Mouse (Mus musculus) brown adipose tissue, adult 24 weeks (tissue): ENCODE measurements around the gene Rgl3. TPM values are rescaled to one million over a fixed set of nuclear protein-coding genes. Genes with fewer than 3 reads are reported as not detected.

Experiments used
- H3K27ac ChIP-seq: fragments of 200-500 bp; replicated peaks from 2 replicates; pipeline ENCODE4 v1.5.1; 2012; ENCODE audit warnings: low read depth, mild to moderate bottlenecking, low read length
- H3K4me1 ChIP-seq: fragments of 200-500 bp; 2 replicates; pipeline ENCODE4 v1.6.1; 2012; ENCODE audit warnings: low read length, mixed read lengths; ENCODE audit not compliant: control insufficient read depth, insufficient read depth, insufficient read length
- H3K4me3 ChIP-seq: fragments of 200-500 bp; 2 replicates; pipeline ENCODE4 v1.5.1; 2012; ENCODE audit warnings: low read depth, mild to moderate bottlenecking, low read length, moderate library complexity; ENCODE audit not compliant: insufficient read depth
- polyA plus RNA-seq: library from polyadenylated mRNA; stranded (reverse); fragments of >200 nt; gene quantifications from 2 replicates; pipeline ENCODE4 v1.2.4, GENCODE M21; 2012; ENCODE audit not compliant: missing spikeins, insufficient read depth, insufficient read length

Rgl3 gene
- polyA plus RNA-seq, 1 experiment = 9.2 TPM

DNA sequence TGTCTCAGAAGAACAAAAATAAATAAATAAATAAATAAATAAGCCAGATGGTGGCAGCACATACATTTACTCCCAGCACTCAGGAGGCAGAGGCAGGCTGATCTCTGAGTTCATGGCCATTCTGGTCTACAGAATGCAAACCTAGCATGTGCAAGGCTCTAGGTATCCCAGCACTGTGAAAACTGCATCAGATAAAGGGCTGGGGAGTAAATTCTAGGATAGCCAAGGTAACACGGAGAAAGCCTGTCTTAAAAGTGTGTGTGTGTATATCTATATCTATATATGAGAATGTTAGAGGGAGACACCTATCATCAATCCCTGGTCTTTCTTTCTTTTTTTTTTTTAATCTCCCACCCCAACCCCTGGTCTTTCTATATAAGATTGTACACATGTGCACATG is 63.7 kb downstream of the Rgl3 start:
- H3K4me3 ChIP-seq = no peak overlapping the region
- peaks cover 11% of the 10 kb centered on the region for H3K4me1 ChIP-seq
- no peak overlapping the region for H3K27ac ChIP-seq

DNA sequence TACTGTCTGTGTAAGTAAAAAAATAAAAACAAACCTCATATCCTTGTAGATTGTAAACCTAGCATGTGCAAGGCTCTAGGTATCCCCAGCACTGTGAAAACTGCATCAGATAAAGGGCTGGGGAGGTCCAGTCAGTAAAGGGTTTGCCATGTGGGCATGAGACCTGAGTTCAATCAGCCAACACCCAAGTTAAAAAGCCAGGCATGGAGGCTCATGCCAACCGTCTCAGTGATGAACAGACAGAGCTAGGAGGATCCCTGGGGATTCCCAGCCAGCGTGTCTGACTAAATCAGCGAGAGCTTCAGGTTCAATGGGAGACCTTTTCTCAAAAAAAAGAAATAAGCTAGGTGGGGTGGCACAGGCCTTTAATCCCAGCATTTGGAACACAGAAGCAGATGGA is 64.2 kb downstream of the Rgl3 start:
- H3K27ac ChIP-seq = peak overlapping the region; percentile 16; the same call in 1 of the 2 replicates
- H3K4me3 ChIP-seq = no peak overlapping the region
- peaks cover 11% of the 10 kb centered on the region for H3K4me1 ChIP-seq

DNA sequence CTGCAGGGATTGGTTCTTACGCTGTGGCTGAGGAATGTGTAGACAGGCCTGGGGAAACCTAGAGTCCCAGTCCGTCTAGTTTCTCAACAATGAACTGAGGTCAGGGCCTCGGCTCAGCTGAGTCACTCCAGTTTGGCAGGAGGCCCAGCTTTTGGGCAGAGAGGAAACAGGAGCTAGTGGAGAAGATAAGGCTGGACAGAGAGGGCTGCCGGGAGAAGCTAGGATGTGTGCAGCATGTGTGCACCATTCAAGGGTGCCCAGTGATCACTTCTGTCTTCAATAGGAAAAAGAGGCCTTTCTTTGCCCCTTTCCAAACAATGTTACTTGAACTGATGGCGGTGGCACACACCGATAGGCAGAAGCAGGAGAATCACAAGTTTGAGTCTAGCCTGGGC is 65.2 kb downstream of the Rgl3 start:
- H3K4me3 ChIP-seq = no peak overlapping the region
- peaks cover 11% of the 10 kb centered on the region for H3K4me1 ChIP-seq
- H3K27ac ChIP-seq = peak overlapping the region; percentile 71

DNA sequence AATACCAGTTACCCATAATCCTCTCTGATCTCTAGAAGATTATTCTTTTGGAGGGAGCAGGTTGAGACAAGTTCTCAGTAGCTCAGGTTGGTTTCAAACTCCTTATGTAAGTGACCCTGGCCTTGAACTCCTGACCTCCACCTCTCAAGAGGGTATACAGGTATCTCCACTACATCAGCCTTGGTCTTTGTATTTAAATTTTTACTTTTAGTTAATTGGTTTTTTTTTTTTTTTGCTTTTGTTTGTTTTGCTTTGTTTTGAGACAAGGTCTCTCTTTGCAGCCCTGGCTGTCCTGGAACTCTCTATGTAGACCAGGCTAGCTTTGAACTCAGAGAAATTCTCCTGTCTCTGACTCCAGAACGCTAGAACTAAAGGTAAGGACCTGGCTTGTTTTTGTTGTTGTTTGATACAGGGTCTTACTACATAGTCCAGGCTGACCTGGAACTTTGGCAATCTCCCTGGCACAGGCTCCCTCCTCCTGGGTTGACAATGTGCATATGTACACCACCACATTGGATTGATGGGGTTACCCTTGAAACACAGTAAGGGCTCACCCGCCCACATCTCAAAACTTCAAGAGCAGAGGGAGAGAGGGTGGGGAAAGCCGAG is 65.7 kb downstream of the Rgl3 start:
- Histone ChIP-seq H3K27ac (peak overlapping the region; percentile 71), H3K4me1 (peaks cover 11% of the 10 kb centered on the region), H3K4me3 (no peak overlapping the region)

DNA sequence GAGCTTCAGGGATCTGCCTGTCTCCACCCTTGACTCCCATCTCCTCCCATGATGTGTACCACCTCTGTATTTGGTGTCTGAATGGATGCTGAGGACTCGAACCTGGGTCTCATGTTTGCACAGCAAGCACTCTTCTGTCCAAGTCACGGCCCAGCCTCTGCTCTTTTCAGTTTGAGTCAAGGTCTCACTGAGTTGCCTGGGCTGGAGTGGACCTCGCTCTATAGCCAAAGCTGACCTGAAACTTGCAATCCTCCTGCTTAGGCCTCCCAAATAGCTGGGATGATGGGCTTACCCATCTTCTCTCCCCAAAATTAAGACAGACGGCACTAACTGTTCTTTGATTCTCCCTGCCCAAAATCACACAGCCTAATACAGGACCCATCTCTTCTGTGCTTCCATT is 66.2 kb downstream of the Rgl3 start:
- peaks cover 11% of the 10 kb centered on the region for H3K4me1 ChIP-seq

More for the DNA sequence above, 66.2 kb downstream of the Rgl3 start:
- no peak overlapping the region for H3K4me3 ChIP-seq
- H3K27ac ChIP-seq = 0 out of 2 replicates have a peak overlapping the region, but pooled peaks have one; percentile 71

Other genes starting within 250 kb of the Rgl3 start
- not detected in 2 replicates for gene Spc24, start 229.1 kb downstream of the Rgl3 start, polyA plus RNA-seq
- 19.7 and 29.7 TPM in 2 replicates for gene Kank2, start 190.7 kb downstream of the Rgl3 start, polyA plus RNA-seq
- gene Angptl8, start 153.9 kb downstream of the Rgl3 start, polyA plus RNA-seq = 54.2 and 167 TPM in 2 replicates
- 6.9 and 9.5 TPM in 2 replicates for gene Dock6, start 136.8 kb downstream of the Rgl3 start, polyA plus RNA-seq
- gene Rab3d, start 71.3 kb downstream of the Rgl3 start, polyA plus RNA-seq = 23.0 and 31.2 TPM in 2 replicates
- 3.7 and 4.3 TPM in 2 replicates for gene Ccdc159, start 62.0 kb downstream of the Rgl3 start, polyA plus RNA-seq
- gene Tmem205, start 61.9 kb downstream of the Rgl3 start, polyA plus RNA-seq = 204 and 213 TPM in 2 replicates
- 1.9 and 2.0 TPM in 2 replicates for gene Plppr2, start 52.4 kb downstream of the Rgl3 start, polyA plus RNA-seq
- 11.6 and 15.4 TPM in 2 replicates for gene Swsap1, start 33.7 kb downstream of the Rgl3 start, polyA plus RNA-seq
- gene Epor, start 25.9 kb downstream of the Rgl3 start, polyA plus RNA-seq = 1.3 and 1.7 TPM in 2 replicates
- gene Ccdc151, start 13.2 kb upstream of the Rgl3 start, polyA plus RNA-seq = not detected in 2 replicates
- 33.1 and 40.1 TPM in 2 replicates for gene Prkcsh, start 13.4 kb upstream of the Rgl3 start, polyA plus RNA-seq
- 0.91 and 2.0 TPM in 2 replicates for gene Elavl3, start 62.6 kb upstream of the Rgl3 start, polyA plus RNA-seq
- gene Gm49318, start 81.8 kb upstream of the Rgl3 start, polyA plus RNA-seq = not detected in 2 replicates
- gene Zfp653, start 81.9 kb upstream of the Rgl3 start, polyA plus RNA-seq = 2.1 and 4.8 TPM in 2 replicates
- gene Ecsit, start 96.0 kb upstream of the Rgl3 start, polyA plus RNA-seq = 95.3 and 111 TPM in 2 replicates
- 1.9 and 5.7 TPM in 2 replicates for gene Cnn1, start 109.8 kb upstream of the Rgl3 start, polyA plus RNA-seq
- gene Elof1, start 127.7 kb upstream of the Rgl3 start, polyA plus RNA-seq = 101 and 117 TPM in 2 replicates
- gene Acp5, start 146.3 kb upstream of the Rgl3 start, polyA plus RNA-seq = 179 and 198 TPM in 2 replicates
- gene Pigyl, start 167.4 kb upstream of the Rgl3 start, polyA plus RNA-seq = 47.7 and 58.0 TPM in 2 replicates
- gene Zfp872, start 198.6 kb upstream of the Rgl3 start, polyA plus RNA-seq = 0.52 and 0.58 TPM in 2 replicates
- 17.4 and 22.6 TPM in 2 replicates for gene Zfp809, start 236.3 kb upstream of the Rgl3 start, polyA plus RNA-seq